Mouse (Mus musculus) hindbrain, embryonic 10.5 days (tissue): ENCODE measurements around the gene Aicda. TPM values are rescaled to one million over a fixed set of nuclear protein-coding genes. Genes with fewer than 3 reads are reported as not detected.

ENCODE experiments used
- DNase-seq: peaks from one replicate; pipeline ENCODE4 v3.0.0-alpha.2; 2017; ENCODE audit warnings: low spot score
- H3K27ac ChIP-seq: fragments of 300-500 bp; sonication (generic); 2 replicates; pipeline ENCODE4 v1.5.1; 2016; ENCODE audit warnings: mild to moderate bottlenecking, moderate library complexity
- H3K27me3 ChIP-seq: fragments of 300-500 bp; sonication (generic); 2 replicates; pipeline ENCODE4 v1.6.1; 2016; ENCODE audit warnings: mild to moderate bottlenecking; ENCODE audit not compliant: poor library complexity, insufficient read depth, severe bottlenecking
- H3K36me3 ChIP-seq: fragments of 300-500 bp; sonication (generic); 2 replicates; pipeline ENCODE4 v1.6.1; 2016; ENCODE audit warnings: mild to moderate bottlenecking, moderate library complexity
- H3K4me1 ChIP-seq: fragments of 300-500 bp; sonication (generic); replicated peaks from 2 replicates; pipeline ENCODE4 v1.6.1; 2016; ENCODE audit warnings: mild to moderate bottlenecking
- H3K4me3 ChIP-seq: fragments of 300-500 bp; sonication (generic); 2 replicates; pipeline ENCODE4 v1.5.1; 2016; ENCODE audit warnings: mild to moderate bottlenecking, moderate library complexity
- H3K9me3 ChIP-seq: fragments of 300-500 bp; sonication (generic); 2 replicates; pipeline ENCODE4 v1.6.1; 2016; ENCODE audit warnings: mild to moderate bottlenecking, moderate library complexity
- WGBS: fragments of 180-500 bp; shearing (Covaris S2); methylation state at CpG from one replicate; pipeline ENCODE4 v1.1.7; 2016; 5-methylcytosine and 5-hydroxymethylcytosine counted together
- polyA plus RNA-seq: library from polyadenylated mRNA; unstranded; fragments of >200 nt; fragmentation: Nextera tagmentation; extraction: Ambion mirVana; gene quantifications from 2 replicates; pipeline ENCODE4 v1.2.1, GENCODE M21; 2016

The Aicda gene
- polyA plus RNA-seq, 1 experiment from 2014 or later: not detected

GRCm38 (mm10) chr6:122596608-122597007 is 43.0 kb downstream of the Aicda start:
- H3K27ac ChIP-seq: no peak overlapping the region
- no peaks in the 10 kb centered on the region for H3K9me3 ChIP-seq
- H3K4me1 ChIP-seq: no peaks in the 10 kb centered on the region
- H3K4me3 ChIP-seq: no peak overlapping the region
- no peak for DNase-seq
- 87% methylated on average over 7 of the region's 7 CpGs for WGBS
- H3K27me3 ChIP-seq: no peaks in the 10 kb centered on the region
- no peaks in the 10 kb centered on the region for H3K36me3 ChIP-seq

- DNase-seq: no peak
- H3K36me3 ChIP-seq: no peaks in the 10 kb centered on the region
- no peaks in the 10 kb centered on the region for H3K9me3 ChIP-seq
- H3K4me1 ChIP-seq: 0 out of 2 replicates have a peak, but pooled peaks cover 8% of the 10 kb centered on the region
- 97% methylated on average over 4 of the region's 4 CpGs for WGBS
- H3K27me3 ChIP-seq: no peaks in the 10 kb centered on the region
- no peak overlapping the region for H3K27ac ChIP-seq
- no peak overlapping the region for H3K4me3 ChIP-seq
Observed at GRCm38 (mm10) chr6:122598014-122598413, 44.4 kb downstream of the Aicda start.

GRCm38 (mm10) chr6:122598436-122598835 is 44.8 kb downstream of the Aicda start:
- WGBS: 92% methylated on average over 6 of the region's 6 CpGs
- no peaks in the 10 kb centered on the region for H3K27me3 ChIP-seq
- DNase-seq: no peak

GRCm38 (mm10) chr6:122599054-122599737 is 45.6 kb downstream of the Aicda start:
- 0 out of 2 replicates have a peak, but pooled peaks cover 8% of the 10 kb centered on the region for H3K4me1 ChIP-seq
- DNase-seq: no peak
- no peaks in the 10 kb centered on the region for H3K36me3 ChIP-seq
- WGBS: 92% methylated on average over 9 of the region's 9 CpGs
- no peaks in the 10 kb centered on the region for H3K9me3 ChIP-seq
- H3K27ac ChIP-seq: no peak overlapping the region
- H3K27me3 ChIP-seq: no peaks in the 10 kb centered on the region
- no peak overlapping the region for H3K4me3 ChIP-seq

More at GRCm38 (mm10) chr6:122598436-122598835, 44.8 kb downstream of the Aicda start:
- no peak overlapping the region for H3K27ac ChIP-seq
- no peaks in the 10 kb centered on the region for H3K9me3 ChIP-seq
- H3K36me3 ChIP-seq: no peaks in the 10 kb centered on the region
- H3K4me3 ChIP-seq: no peak overlapping the region
- H3K4me1 ChIP-seq: 0 out of 2 replicates have a peak, but pooled peaks cover 8% of the 10 kb centered on the region

GRCm38 (mm10) chr6:122600066-122600646 is 46.6 kb downstream of the Aicda start:
- Histone ChIP-seq H3K4me3 (no peak overlapping the region), H3K36me3 (no peaks in the 10 kb centered on the region), H3K4me1 (0 out of 2 replicates have a peak, but pooled peaks cover 8% of the 10 kb centered on the region), H3K27me3 (no peaks in the 10 kb centered on the region), H3K27ac (no peak overlapping the region), H3K9me3 (no peaks in the 10 kb centered on the region)
- no peak for DNase-seq
- WGBS: 89% methylated on average over 7 of the region's 7 CpGs

GRCm38 (mm10) chr6:122601031-122601430 is 47.4 kb downstream of the Aicda start:
- H3K27ac ChIP-seq: no peak overlapping the region
- H3K4me1 ChIP-seq: 0 out of 2 replicates have a peak, but pooled peaks cover 8% of the 10 kb centered on the region
- DNase-seq: no peak
- H3K36me3 ChIP-seq: no peaks in the 10 kb centered on the region
- no peaks in the 10 kb centered on the region for H3K9me3 ChIP-seq
- 96% methylated on average over 4 of the region's 4 CpGs for WGBS
- no peak overlapping the region for H3K4me3 ChIP-seq
- H3K27me3 ChIP-seq: no peaks in the 10 kb centered on the region

- H3K27ac ChIP-seq: no peak overlapping the region
- no peak for DNase-seq
- no peaks in the 10 kb centered on the region for H3K9me3 ChIP-seq
- peak overlapping the region; percentile 56; the same call in 1 of the 2 replicates for H3K4me3 ChIP-seq
- H3K36me3 ChIP-seq: no peaks in the 10 kb centered on the region
- WGBS: 89% methylated on average over 3 of the region's 3 CpGs
- H3K4me1 ChIP-seq: 0 out of 2 replicates have a peak, but pooled peaks cover 8% of the 10 kb centered on the region
- H3K27me3 ChIP-seq: no peaks in the 10 kb centered on the region
Observed at GRCm38 (mm10) chr6:122601615-122602014, 48.0 kb downstream of the Aicda start.

- 10% methylated on average over 22 of the region's 22 CpGs for WGBS
- H3K4me3 ChIP-seq: peak within 1 kb of the TSS; percentile 56
- H3K36me3 ChIP-seq: no peaks in the 10 kb centered on the region
- H3K4me1 ChIP-seq: 0 out of 2 replicates have a peak, but pooled peaks cover 8% of the 10 kb centered on the region
- peak within 1 kb of the TSS; percentile 80 for H3K27ac ChIP-seq
- H3K9me3 ChIP-seq: no peaks in the 10 kb centered on the region
- H3K27me3 ChIP-seq: no peaks in the 10 kb centered on the region
- peak; percentile 58 for DNase-seq
Observed at GRCm38 (mm10) chr6:122602242-122602991, 48.8 kb downstream of the Aicda start, which contains the start of gene Apobec1. Gene Apobec1, minus strand, starts transcription at chr6:122602444.

- H3K27me3 ChIP-seq: no peaks in the 10 kb centered on the region
- H3K27ac ChIP-seq: no peak overlapping the region
- no peak for DNase-seq
- peak overlapping the region; percentile 56; the same call in 1 of the 2 replicates for H3K4me3 ChIP-seq
- 47% methylated on average over 1 of the region's 1 CpGs for WGBS
- H3K36me3 ChIP-seq: no peaks in the 10 kb centered on the region
- H3K9me3 ChIP-seq: no peaks in the 10 kb centered on the region
- 0 out of 2 replicates have a peak, but pooled peaks cover 8% of the 10 kb centered on the region for H3K4me1 ChIP-seq
Observed at GRCm38 (mm10) chr6:122602992-122603322, 49.4 kb downstream of the Aicda start.

GRCm38 (mm10) chr6:122604260-122604659 is 50.7 kb downstream of the Aicda start:
- Histone ChIP-seq H3K36me3 (no peaks in the 10 kb centered on the region), H3K4me3 (no peak overlapping the region), H3K9me3 (no peaks in the 10 kb centered on the region), H3K27me3 (no peaks in the 10 kb centered on the region), H3K27ac (no peak overlapping the region), H3K4me1 (0 out of 2 replicates have a peak, but pooled peaks cover 8% of the 10 kb centered on the region)
- DNase-seq: no peak

- Histone ChIP-seq H3K9me3 (no peaks in the 10 kb centered on the region), H3K27me3 (no peaks in the 10 kb centered on the region), H3K36me3 (no peaks in the 10 kb centered on the region), H3K27ac (no peak overlapping the region), H3K4me1 (0 out of 2 replicates have a peak, but pooled peaks cover 10% of the 10 kb centered on the region), H3K4me3 (no peak overlapping the region)
- 93% methylated on average over 8 of the region's 8 CpGs for WGBS
- DNase-seq: no peak
Observed at GRCm38 (mm10) chr6:122605483-122605882, 51.9 kb downstream of the Aicda start.

- Histone ChIP-seq H3K4me1 (0 out of 2 replicates have a peak, but pooled peaks cover 10% of the 10 kb centered on the region), H3K9me3 (no peaks in the 10 kb centered on the region), H3K27me3 (no peaks in the 10 kb centered on the region), H3K4me3 (no peak overlapping the region), H3K27ac (no peak overlapping the region), H3K36me3 (no peaks in the 10 kb centered on the region)
- DNase-seq: no peak
- 95% methylated on average over 11 of the region's 11 CpGs for WGBS
Observed at GRCm38 (mm10) chr6:122606661-122607060, 53.1 kb downstream of the Aicda start.
